Mouse (Mus musculus): ENCODE data around the gene Dchs1. TPM values are rescaled to one million over a fixed set of nuclear protein-coding genes. Genes with fewer than 3 reads are reported as not detected.

Gene Dchs1
- 0.49 TPM for polyA plus RNA-seq (2012; fragmentation: generic; extraction: Trizol)

GRCm38 (mm10) chr7:105787285-105788140 is at the start of gene Dchs1:
Dchs1 (minus strand) TSS chr7:105787654.
- H3K27me3 ChIP-seq (ENCODE audit: control insufficient read depth, insufficient read depth, insufficient read length): peaks cover 15% of the 10 kb centered on the region
- H3K4me3 ChIP-seq: no peak within 1 kb of the TSS
- TF ChIP-seq E2F4 (IDR thresholded peaks at IDR 0.05; ENCODE audit: insufficient read depth) (no peak), MYOD1 (IDR thresholded peaks at IDR 0.05; ENCODE audit: control insufficient read depth in 1 of 3, insufficient read length in 2 of 3, low read depth in 2 of 3) (no peak), CEBPB (IDR thresholded peaks at IDR 0.05; ENCODE audit: insufficient read depth, poor library complexity, severe bottlenecking) (no peak), TCF12 (IDR thresholded peaks at IDR 0.05; ENCODE audit: insufficient read depth, poor library complexity, severe bottlenecking) (no peak), MAX (IDR thresholded peaks at IDR 0.05; ENCODE audit: low read depth) (no peak), POLR2A (IDR thresholded peaks at IDR 0.05; ENCODE audit: insufficient read length, low read depth) (no peak), REST (IDR thresholded peaks at IDR 0.05; ENCODE audit: insufficient read depth, insufficient read length) (no peak)
- H3ac ChIP-seq (ENCODE audit: control insufficient read depth, insufficient read length): no peak within 1 kb of the TSS
- H3K4me2 ChIP-seq (ENCODE audit: low read depth): peak within 1 kb of the TSS; percentile 44
- H3K79me2 ChIP-seq (ENCODE audit: control insufficient read depth, insufficient read depth): no peaks in the 10 kb centered on the region
- H3K36me3 ChIP-seq (ENCODE audit: control insufficient read depth, insufficient read depth): no peaks in the 10 kb centered on the region

- Histone ChIP-seq H3K27me3 (ENCODE audit: control insufficient read depth, insufficient read depth, insufficient read length) (peaks cover 8% of the 10 kb centered on the region), H3K4me3 (no peak overlapping the region), H3K79me2 (ENCODE audit: control insufficient read depth, insufficient read depth) (no peaks in the 10 kb centered on the region), H3ac (ENCODE audit: control insufficient read depth, insufficient read length) (no peak overlapping the region), H3K36me3 (ENCODE audit: control insufficient read depth, insufficient read depth) (no peaks in the 10 kb centered on the region), H3K4me2 (ENCODE audit: low read depth) (no peak overlapping the region)
- TF ChIP-seq REST (IDR thresholded peaks at IDR 0.05; ENCODE audit: insufficient read depth, insufficient read length) (no peak), POLR2AphosphoS2 (IDR thresholded peaks at IDR 0.05; ENCODE audit: insufficient read length, low read depth) (no peak), POLR2A (IDR thresholded peaks at IDR 0.05; ENCODE audit: insufficient read length, low read depth) (no peak), USF1 (IDR thresholded peaks at IDR 0.05; ENCODE audit: low read depth) (no peak), MAX (IDR thresholded peaks at IDR 0.05; ENCODE audit: low read depth) (no peak), MYOD1 (IDR thresholded peaks at IDR 0.05; ENCODE audit: control insufficient read depth in 1 of 3, insufficient read length in 2 of 3, low read depth in 2 of 3) (no peak), E2F4 (IDR thresholded peaks at IDR 0.05; ENCODE audit: insufficient read depth) (no peak), TCF3 (IDR thresholded peaks at IDR 0.05; ENCODE audit: insufficient read length, low read depth) (no peak), SRF (IDR thresholded peaks at IDR 0.05; ENCODE audit: control insufficient read depth, insufficient read length, low read depth) (no peak), MYOG (IDR thresholded peaks at IDR 0.05; ENCODE audit: control insufficient read depth in 1 of 3, insufficient read depth in 1 of 3, insufficient read length in 2 of 3, low read depth in 2 of 3) (no peak), TCF12 (IDR thresholded peaks at IDR 0.05; ENCODE audit: insufficient read depth, poor library complexity, severe bottlenecking) (no peak), CEBPB (IDR thresholded peaks at IDR 0.05; ENCODE audit: insufficient read depth, poor library complexity, severe bottlenecking) (no peak)
These were observed 36.8 kb upstream of the Dchs1 start for GRCm38 (mm10) chr7:105824281-105824680.

- Histone ChIP-seq H3K4me2 (ENCODE audit: low read depth) (no peak overlapping the region), H3K27me3 (ENCODE audit: control insufficient read depth, insufficient read depth, insufficient read length) (peaks cover 4% of the 10 kb centered on the region)
- TF ChIP-seq REST (IDR thresholded peaks at IDR 0.05; ENCODE audit: insufficient read depth, insufficient read length) (no peak), CEBPB (IDR thresholded peaks at IDR 0.05; ENCODE audit: insufficient read depth, poor library complexity, severe bottlenecking) (no peak), SRF (IDR thresholded peaks at IDR 0.05; ENCODE audit: control insufficient read depth, insufficient read length, low read depth) (no peak), MAX (IDR thresholded peaks at IDR 0.05; ENCODE audit: low read depth) (no peak), MYOD1 (IDR thresholded peaks at IDR 0.05; ENCODE audit: control insufficient read depth in 1 of 3, insufficient read length in 2 of 3, low read depth in 2 of 3) (no peak), TCF12 (IDR thresholded peaks at IDR 0.05; ENCODE audit: insufficient read depth, poor library complexity, severe bottlenecking) (no peak), POLR2AphosphoS2 (IDR thresholded peaks at IDR 0.05; ENCODE audit: insufficient read length, low read depth) (no peak), POLR2A (IDR thresholded peaks at IDR 0.05; ENCODE audit: insufficient read length, low read depth) (no peak), TCF3 (IDR thresholded peaks at IDR 0.05; ENCODE audit: insufficient read length, low read depth) (no peak), USF1 (IDR thresholded peaks at IDR 0.05; ENCODE audit: low read depth) (no peak), MYOG (IDR thresholded peaks at IDR 0.05; ENCODE audit: control insufficient read depth in 1 of 3, insufficient read depth in 1 of 3, insufficient read length in 2 of 3, low read depth in 2 of 3) (no peak)
These were observed 31.0 kb upstream of the Dchs1 start for GRCm38 (mm10) chr7:105818483-105818882.

GRCm38 (mm10) chr7:105816736-105817135 is 29.3 kb upstream of the Dchs1 start:
- Histone ChIP-seq H3K4me3 (no peak overlapping the region), H3K27me3 (ENCODE audit: control insufficient read depth, insufficient read depth, insufficient read length) (peaks cover 4% of the 10 kb centered on the region), H3K79me2 (ENCODE audit: control insufficient read depth, insufficient read depth) (no peaks in the 10 kb centered on the region), H3K4me2 (ENCODE audit: low read depth) (no peak overlapping the region), H3ac (ENCODE audit: control insufficient read depth, insufficient read length) (no peak overlapping the region), H3K36me3 (ENCODE audit: control insufficient read depth, insufficient read depth) (no peaks in the 10 kb centered on the region)
- TF ChIP-seq MYOG (IDR thresholded peaks at IDR 0.05; ENCODE audit: control insufficient read depth in 1 of 3, insufficient read depth in 1 of 3, insufficient read length in 2 of 3, low read depth in 2 of 3) (no peak), CEBPB (IDR thresholded peaks at IDR 0.05; ENCODE audit: insufficient read depth, poor library complexity, severe bottlenecking) (no peak), E2F4 (IDR thresholded peaks at IDR 0.05; ENCODE audit: insufficient read depth) (no peak), POLR2A (IDR thresholded peaks at IDR 0.05; ENCODE audit: insufficient read length, low read depth) (no peak), MYOD1 (IDR thresholded peaks at IDR 0.05; ENCODE audit: control insufficient read depth in 1 of 3, insufficient read length in 2 of 3, low read depth in 2 of 3) (no peak), MAX (IDR thresholded peaks at IDR 0.05; ENCODE audit: low read depth) (no peak), USF1 (IDR thresholded peaks at IDR 0.05; ENCODE audit: low read depth) (no peak), SRF (IDR thresholded peaks at IDR 0.05; ENCODE audit: control insufficient read depth, insufficient read length, low read depth) (no peak), TCF12 (IDR thresholded peaks at IDR 0.05; ENCODE audit: insufficient read depth, poor library complexity, severe bottlenecking) (no peak), POLR2AphosphoS2 (IDR thresholded peaks at IDR 0.05; ENCODE audit: insufficient read length, low read depth) (no peak), TCF3 (IDR thresholded peaks at IDR 0.05; ENCODE audit: insufficient read length, low read depth) (no peak), REST (IDR thresholded peaks at IDR 0.05; ENCODE audit: insufficient read depth, insufficient read length) (no peak)

More at GRCm38 (mm10) chr7:105818483-105818882, 31.0 kb upstream of the Dchs1 start:
- Histone ChIP-seq H3K4me3 (no peak overlapping the region), H3ac (ENCODE audit: control insufficient read depth, insufficient read length) (no peak overlapping the region), H3K79me2 (ENCODE audit: control insufficient read depth, insufficient read depth) (no peaks in the 10 kb centered on the region), H3K36me3 (ENCODE audit: control insufficient read depth, insufficient read depth) (no peaks in the 10 kb centered on the region)

Data from myocyte (in vitro differentiated cells).